Mouse (Mus musculus): Measurements from ENCODE around the gene Cdk5rap3. TPM values are rescaled to one million over a fixed set of nuclear protein-coding genes. Genes with fewer than 3 reads are reported as not detected.
A peak's percentile ranks its signal among the peaks of the same experiment; 100 is the strongest.

Cdk5rap3 gene
- total RNA-seq, 1 experiment from 2014 or later: 38.2 TPM

GRCm38 (mm10) chr11:96902639-96903635 lies 13.4 kb downstream of the Cdk5rap3 start:
- ATAC-seq (replicated peaks; ENCODE audit: low read depth, poor library complexity, severe bottlenecking): no peak

GRCm38 (mm10) chr11:96901332-96901731 lies 15.0 kb downstream of the Cdk5rap3 start:
- ATAC-seq (replicated peaks; ENCODE audit: low read depth, poor library complexity, severe bottlenecking): no peak

GRCm38 (mm10) chr11:96899449-96900306 lies 16.6 kb downstream of the Cdk5rap3 start:
- no peak for ATAC-seq (replicated peaks; ENCODE audit: low read depth, poor library complexity, severe bottlenecking)

GRCm38 (mm10) chr11:96895886-96896285 lies 20.4 kb downstream of the Cdk5rap3 start:
- ATAC-seq (replicated peaks; ENCODE audit: low read depth, poor library complexity, severe bottlenecking): no peak

- ATAC-seq (replicated peaks; ENCODE audit: low read depth, poor library complexity, severe bottlenecking): no peak
These were observed 23.0 kb downstream of the Cdk5rap3 start for GRCm38 (mm10) chr11:96893203-96893842.

- ATAC-seq (replicated peaks; ENCODE audit: low read depth, poor library complexity, severe bottlenecking): no peak
These were observed 24.3 kb downstream of the Cdk5rap3 start for GRCm38 (mm10) chr11:96891784-96892527.

GRCm38 (mm10) chr11:96886942-96887546 lies 29.3 kb downstream of the Cdk5rap3 start:
- ATAC-seq (replicated peaks; ENCODE audit: low read depth, poor library complexity, severe bottlenecking): no peak

- ATAC-seq (replicated peaks; ENCODE audit: low read depth, poor library complexity, severe bottlenecking): no peak
These were observed 30.4 kb downstream of the Cdk5rap3 start for GRCm38 (mm10) chr11:96885901-96886340.

GRCm38 (mm10) chr11:96880296-96880695 lies 36.0 kb downstream of the Cdk5rap3 start:
- ATAC-seq (replicated peaks; ENCODE audit: low read depth, poor library complexity, severe bottlenecking): no peak

- 0 out of 2 replicates have a peak, but pooled peaks have one; percentile 13 for ATAC-seq (replicated peaks; ENCODE audit: low read depth, poor library complexity, severe bottlenecking)
These were observed 36.9 kb downstream of the Cdk5rap3 start for GRCm38 (mm10) chr11:96879359-96879758.

- peak; percentile 78 for ATAC-seq (replicated peaks; ENCODE audit: low read depth, poor library complexity, severe bottlenecking)
These were observed 37.6 kb downstream of the Cdk5rap3 start for GRCm38 (mm10) chr11:96878715-96879114.

- ATAC-seq (replicated peaks; ENCODE audit: low read depth, poor library complexity, severe bottlenecking): no peak
These were observed 39.2 kb downstream of the Cdk5rap3 start for GRCm38 (mm10) chr11:96877071-96877470.

GRCm38 (mm10) chr11:96876300-96877040 lies 39.8 kb downstream of the Cdk5rap3 start:
- no peak for ATAC-seq (replicated peaks; ENCODE audit: low read depth, poor library complexity, severe bottlenecking)

GRCm38 (mm10) chr11:96875745-96876144 lies 40.6 kb downstream of the Cdk5rap3 start:
- peak; percentile 50 for ATAC-seq (replicated peaks; ENCODE audit: low read depth, poor library complexity, severe bottlenecking)

- ATAC-seq (replicated peaks; ENCODE audit: low read depth, poor library complexity, severe bottlenecking): no peak
These were observed 41.0 kb downstream of the Cdk5rap3 start for GRCm38 (mm10) chr11:96875270-96875669.

GRCm38 (mm10) chr11:96873601-96874140 lies 42.6 kb downstream of the Cdk5rap3 start:
- ATAC-seq (replicated peaks; ENCODE audit: low read depth, poor library complexity, severe bottlenecking): no peak

- 0 out of 2 replicates have a peak, but pooled peaks have one; percentile 16 for ATAC-seq (replicated peaks; ENCODE audit: low read depth, poor library complexity, severe bottlenecking)
These were observed 43.6 kb downstream of the Cdk5rap3 start for GRCm38 (mm10) chr11:96872441-96873379.
